Mouse (Mus musculus): ENCODE data around the gene Bbs10.
A peak's percentile ranks its signal among the peaks of the same experiment; 100 is the strongest.

Bbs10 gene

GRCm38 (mm10) chr10:111298140-111299098, at the start of gene Bbs10:
Bbs10 (plus strand) TSS chr10:111298679.
- DNase-seq (ENCODE audit: low spot score): peak; percentile 86

DNA sequence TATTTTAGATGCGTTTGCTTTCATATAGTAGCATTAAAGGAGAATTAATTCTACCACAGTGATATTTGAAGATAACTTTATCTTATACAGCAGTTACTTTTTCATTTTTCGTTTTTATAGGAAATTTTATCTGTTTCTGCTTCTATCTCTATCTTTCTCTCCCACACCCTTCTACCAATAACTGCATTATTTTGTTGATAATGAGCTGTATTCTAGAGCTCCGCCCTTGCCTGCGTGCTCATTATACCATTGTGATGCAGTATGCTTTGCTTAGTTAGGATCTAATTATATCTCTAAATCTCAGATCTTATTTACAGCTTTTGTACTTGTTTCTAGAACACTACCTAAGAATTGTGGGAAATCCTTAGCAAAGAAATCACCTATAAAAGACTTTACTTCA, 48.3 kb upstream of the Bbs10 start:
- no peak for DNase-seq (ENCODE audit: low spot score)

DNA sequence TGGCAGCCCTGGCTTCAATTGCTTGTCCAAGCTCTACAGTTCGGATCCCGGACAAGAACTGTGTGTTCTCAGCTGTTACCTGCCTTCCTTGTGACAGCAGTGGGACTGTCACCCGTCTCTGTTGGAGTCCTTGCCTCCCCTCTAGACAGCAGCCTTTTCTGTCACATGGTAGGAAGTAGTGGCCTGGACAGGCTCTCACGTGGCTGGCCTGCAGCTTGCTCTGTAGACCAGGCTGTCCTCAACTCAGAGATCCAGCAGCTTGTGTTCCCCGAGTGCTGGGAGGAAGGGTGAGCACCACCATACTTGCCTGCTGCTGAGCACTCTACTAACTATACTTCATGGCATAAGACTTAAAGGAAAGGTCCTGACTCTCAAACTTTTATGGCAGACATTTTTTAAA, 46.8 kb upstream of the Bbs10 start:
- no peak for DNase-seq (ENCODE audit: low spot score)

- no peak for DNase-seq (ENCODE audit: low spot score)
These were observed 43.3 kb upstream of the Bbs10 start for GRCm38 (mm10) chr10:111255228-111255627.

- no peak for DNase-seq (ENCODE audit: low spot score)
These were observed 42.3 kb upstream of the Bbs10 start for GRCm38 (mm10) chr10:111256156-111256555.

DNA sequence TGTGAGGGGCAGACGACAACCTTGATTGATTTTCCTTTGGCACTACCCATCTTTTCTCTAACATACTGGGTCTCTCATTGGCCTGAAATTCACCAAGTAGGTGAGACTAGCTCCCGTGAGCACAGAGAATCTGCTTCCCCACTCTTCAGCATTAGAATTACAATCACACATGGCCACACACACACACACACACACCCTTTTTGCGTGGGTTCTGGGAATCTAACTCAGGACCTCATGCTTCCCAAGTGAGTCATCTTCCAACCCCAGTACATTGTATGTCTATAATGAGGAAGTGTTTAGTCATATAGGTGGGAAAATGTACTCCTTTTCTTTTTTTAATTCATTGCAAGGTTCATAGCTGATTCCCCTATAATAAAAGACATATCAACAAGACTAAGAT, 41.1 kb upstream of the Bbs10 start:
- no peak for DNase-seq (ENCODE audit: low spot score)

DNA sequence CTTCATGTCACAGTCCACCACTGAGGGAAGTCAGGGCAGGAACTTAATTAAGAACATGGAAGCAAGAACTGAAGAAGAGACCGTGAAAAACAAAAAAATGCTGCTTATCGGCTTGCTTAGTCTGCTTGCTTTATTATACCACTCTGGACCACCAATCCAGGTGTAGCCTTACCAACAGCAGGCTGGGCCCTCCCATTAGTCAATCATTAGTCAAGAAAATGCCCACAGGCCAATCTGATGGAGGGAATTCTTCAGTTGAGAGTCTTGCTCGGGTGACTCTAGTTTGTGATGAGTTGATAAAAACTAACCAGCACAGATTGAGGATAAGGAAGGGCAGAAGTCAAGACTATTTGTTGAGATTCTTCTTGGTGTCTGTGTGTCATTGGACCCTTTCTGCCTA, 40.2 kb upstream of the Bbs10 start:
- DNase-seq (ENCODE audit: low spot score): no peak

- no peak for DNase-seq (ENCODE audit: low spot score)
These were observed 26.8 kb upstream of the Bbs10 start for GRCm38 (mm10) chr10:111271687-111272086.

- no peak for DNase-seq (ENCODE audit: low spot score)
These were observed 25.6 kb upstream of the Bbs10 start for GRCm38 (mm10) chr10:111272905-111273304.

GRCm38 (mm10) chr10:111273463-111274088, 24.9 kb upstream of the Bbs10 start:
- DNase-seq (ENCODE audit: low spot score): no peak

DNA sequence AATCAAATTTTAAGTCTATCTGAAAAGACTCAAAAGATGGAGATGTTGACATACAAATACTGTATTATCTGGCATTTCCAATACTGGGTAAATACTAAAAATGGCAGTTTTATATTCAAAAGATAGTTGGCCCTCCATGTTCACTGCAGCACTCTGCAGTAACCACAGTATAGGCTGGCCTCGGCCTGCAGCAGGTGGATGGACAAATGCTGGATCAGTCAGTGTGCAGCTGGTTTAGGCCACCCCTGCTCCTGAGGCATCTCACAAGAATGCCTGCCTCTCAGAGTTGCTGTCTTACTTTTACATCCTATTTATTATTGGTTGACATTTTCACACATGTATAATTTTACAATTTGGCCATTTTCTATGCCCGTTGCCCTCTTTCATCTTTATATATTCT, 22.7 kb upstream of the Bbs10 start:
- no peak for DNase-seq (ENCODE audit: low spot score)

GRCm38 (mm10) chr10:111297631-111298030, 848 bp upstream of the Bbs10 start:
- DNase-seq (ENCODE audit: low spot score): no peak

DNA sequence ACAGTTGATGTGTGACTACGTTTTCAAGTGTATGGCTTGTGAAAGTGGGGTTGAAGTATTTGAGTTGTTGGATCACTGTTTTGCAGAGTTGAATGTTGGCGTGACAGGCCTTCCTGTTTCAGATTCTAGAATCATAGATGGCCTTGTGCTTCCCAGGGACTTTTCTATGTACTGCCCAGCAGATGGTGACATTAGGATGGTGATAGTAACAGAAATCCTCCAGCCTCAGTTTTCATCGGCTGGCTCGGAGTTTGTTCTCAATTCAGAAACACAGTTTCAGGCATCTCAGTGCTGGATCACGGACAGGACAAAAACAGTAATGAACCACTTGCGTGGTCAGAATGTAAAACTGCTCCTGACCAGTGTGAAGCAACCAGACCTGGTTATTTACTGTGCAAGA, 1.1 kb downstream of the Bbs10 start:
- no peak for DNase-seq (ENCODE audit: low spot score)

DNA sequence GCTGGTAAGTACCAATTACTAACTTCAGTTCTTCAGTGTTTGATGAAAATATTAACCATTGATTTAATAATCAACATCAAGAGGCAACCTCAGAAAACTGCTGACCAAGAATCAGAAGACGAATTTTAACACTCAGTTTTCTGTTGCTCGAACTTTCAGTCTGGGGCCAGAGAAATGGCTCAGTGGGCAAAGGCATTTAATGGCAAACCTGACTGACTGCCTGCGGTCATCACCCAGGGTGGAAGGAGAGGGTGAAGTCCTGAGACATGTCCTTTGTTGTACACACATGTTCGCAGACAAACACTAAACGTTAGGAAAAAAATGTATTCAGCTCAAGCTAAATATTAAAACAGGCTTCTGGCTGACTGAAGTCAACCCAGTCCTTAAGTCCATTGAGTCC, 2.6 kb downstream of the Bbs10 start:
- no peak for DNase-seq (ENCODE audit: low spot score)

GRCm38 (mm10) chr10:111302486-111302885, 4.0 kb downstream of the Bbs10 start:
- no peak for DNase-seq (ENCODE audit: low spot score)

DNA sequence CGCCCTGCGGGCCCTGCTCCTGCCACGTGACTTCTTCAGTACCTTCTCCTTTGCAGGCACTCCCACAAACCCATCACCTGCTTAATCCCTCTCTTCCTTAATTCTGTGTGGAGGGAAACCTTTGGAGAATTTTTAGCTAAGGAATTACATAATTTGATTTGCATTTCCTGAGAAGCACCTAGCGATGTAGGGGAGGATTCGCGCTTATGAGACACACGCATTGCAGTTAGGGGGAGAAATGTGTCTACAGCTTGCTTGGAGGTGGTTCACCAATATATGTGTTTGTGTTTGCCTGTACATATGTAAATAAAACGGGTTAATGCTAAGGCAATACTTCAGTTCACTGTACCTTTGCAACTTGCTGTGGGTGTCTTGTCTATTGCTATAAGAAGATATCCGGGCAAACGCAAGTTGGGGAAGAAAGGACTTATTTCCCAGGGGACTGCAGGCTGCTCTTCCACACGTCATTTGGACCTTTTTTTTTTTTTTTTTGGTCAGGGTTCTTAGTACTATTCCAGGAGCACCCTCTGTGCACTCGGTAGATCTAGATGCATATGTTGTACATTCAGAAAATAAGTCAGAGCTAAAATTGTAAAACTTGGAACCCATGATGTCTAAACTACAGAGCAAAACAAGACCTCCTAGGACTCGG, 10.5 kb downstream of the Bbs10 start:
- no peak for DNase-seq (ENCODE audit: low spot score)

GRCm38 (mm10) chr10:111313282-111313681, 14.8 kb downstream of the Bbs10 start:
- DNase-seq (ENCODE audit: low spot score): no peak

- no peak for DNase-seq (ENCODE audit: low spot score)
These were observed 16.3 kb downstream of the Bbs10 start for GRCm38 (mm10) chr10:111314636-111315395.

DNA sequence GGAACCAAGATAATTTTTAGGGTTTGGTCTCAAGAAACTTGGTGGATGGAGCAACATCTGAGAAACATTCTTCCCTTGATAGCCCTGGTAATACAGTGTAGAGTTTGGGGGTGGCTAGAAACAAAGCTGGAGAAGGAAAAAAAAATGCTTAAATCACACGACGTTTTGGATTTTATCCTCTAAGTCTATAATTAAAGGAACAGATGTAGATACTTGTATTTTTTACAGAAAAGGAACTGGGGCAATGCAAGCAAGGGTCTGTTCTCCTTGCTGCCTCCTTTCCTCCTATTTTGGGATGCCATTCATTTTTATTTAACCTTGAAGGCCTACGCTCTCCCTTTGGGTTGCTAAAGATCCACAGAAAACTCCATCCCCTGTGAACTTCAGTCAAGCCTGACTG, 17.5 kb downstream of the Bbs10 start:
- no peak for DNase-seq (ENCODE audit: low spot score)

DNA sequence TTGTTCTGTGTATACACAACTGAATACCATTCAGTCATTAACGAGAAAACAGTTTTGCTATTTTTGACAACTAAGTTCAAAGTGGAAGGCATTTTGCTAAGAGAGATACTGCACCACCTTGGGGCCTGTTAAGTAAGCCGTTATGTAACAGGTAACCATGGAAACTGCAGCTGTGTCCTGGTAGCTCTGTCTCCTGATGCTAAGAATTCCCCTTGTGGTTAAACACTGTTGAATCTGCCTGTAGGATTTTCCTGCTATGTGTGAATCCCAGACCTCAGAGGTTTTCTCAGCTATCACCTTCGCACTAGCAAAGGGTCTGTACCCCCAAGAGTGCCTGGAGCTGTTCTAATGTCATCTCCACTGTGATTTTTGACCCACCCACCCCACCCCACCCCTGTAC, 19.5 kb downstream of the Bbs10 start:
- no peak for DNase-seq (ENCODE audit: low spot score)

DNA sequence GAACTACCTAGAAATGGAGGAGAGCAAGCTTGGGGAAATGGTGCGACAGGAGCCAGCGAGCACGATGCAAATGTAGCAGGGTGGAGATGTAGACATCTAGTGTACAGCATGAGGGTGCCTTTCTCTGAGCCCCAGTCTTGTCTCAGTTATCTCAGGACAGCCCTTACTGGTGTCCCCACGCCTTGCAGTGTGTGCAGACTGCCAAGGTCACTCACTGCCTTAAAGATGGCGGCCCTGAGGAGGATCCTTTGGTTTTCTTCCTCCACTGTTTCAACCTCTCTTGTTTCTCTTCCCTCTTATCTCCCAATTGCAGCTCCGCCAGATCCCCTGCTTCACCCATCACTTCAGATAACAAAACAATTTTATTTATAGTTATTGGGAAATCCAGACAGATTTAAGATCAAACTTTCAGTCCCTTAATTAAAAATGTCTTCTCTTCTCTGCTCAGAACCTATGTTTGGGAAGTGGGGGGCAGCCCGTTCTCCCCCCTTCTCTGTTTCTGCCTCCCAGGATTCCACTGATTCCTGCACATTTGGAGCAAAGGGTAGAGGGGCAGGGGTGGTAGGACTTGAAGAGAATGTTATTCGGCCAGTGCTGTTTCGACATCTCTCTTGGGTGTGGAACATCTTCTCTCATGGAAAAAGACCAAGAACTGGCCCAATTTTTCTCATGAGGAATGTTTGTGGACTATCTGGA, 20.5 kb downstream of the Bbs10 start:
- no peak for DNase-seq (ENCODE audit: low spot score)

DNA sequence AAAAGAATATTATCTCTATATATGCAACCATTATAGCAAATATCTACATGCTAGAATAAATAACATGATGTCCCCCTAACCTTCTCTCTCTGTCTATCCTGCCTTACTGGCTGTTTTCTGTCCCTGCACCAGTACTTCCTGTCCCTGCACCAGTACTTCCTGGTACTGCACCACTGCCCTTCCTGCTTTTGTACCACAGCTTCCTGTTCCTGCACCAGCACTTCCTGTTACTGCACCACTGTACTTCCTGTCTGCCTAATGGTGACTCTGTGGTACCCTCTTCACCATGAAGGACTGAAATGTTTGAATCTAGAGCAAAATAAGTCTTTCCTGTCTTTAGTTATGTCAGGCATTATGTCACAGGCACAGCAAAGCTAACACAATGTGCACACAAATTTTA, 22.1 kb downstream of the Bbs10 start:
- no peak for DNase-seq (ENCODE audit: low spot score)
